Mouse (Mus musculus) lung, postnatal 0 days (tissue): ENCODE measurements at regions not wholly inside any gene's neighbourhood (a gene's known extent, or its start where the extent isn't known, plus 50 kb on each side); places are given as distances from the start of the nearest gene placed in this dataset.

Experiments used
- CTCF ChIP-seq: IDR thresholded peaks from 2 replicates; pipeline ENCODE4 v1.5.1; 2016; ENCODE audit warnings: antibody characterized with exemption, mild to moderate bottlenecking
- EP300 ChIP-seq: IDR thresholded peaks from 2 replicates; pipeline ENCODE4 v1.6.1; 2016; ENCODE audit warnings: antibody characterized with exemption, mild to moderate bottlenecking, control low read depth

GRCm38 (mm10) chr15:63191731-63192130, 653.2 kb downstream of the Gsdmc2 start:
- TF ChIP-seq CTCF (no peak), EP300 (no peak)
